Mouse (Mus musculus) heart, embryonic 13.5 days (tissue): ENCODE measurements around the gene Rhoq. TPM values are rescaled to one million over a fixed set of nuclear protein-coding genes. Genes with fewer than 3 reads are reported as not detected.
A peak's percentile ranks its signal among the peaks of the same experiment; 100 is the strongest.

Experiments used
- ATAC-seq: fragments of 200-750 bp; cut with Nextera tagmentation; 2 replicates; pipeline ENCODE4 v1.8.0; 2017; ENCODE audit warnings: moderate TSS enrichment; ENCODE audit not compliant: insufficient number of reproducible peaks, low FRiP score, low TSS enrichment; ENCODE audit errors: extremely low read depth
- H3K27ac ChIP-seq: fragments of 300-500 bp; sonication (generic); replicated peaks from 2 replicates; pipeline ENCODE4 v1.5.1; 2015; ENCODE audit warnings: moderate library complexity, mild to moderate bottlenecking, inconsistent platforms
- H3K27me3 ChIP-seq: fragments of 300-500 bp; sonication (generic); replicated peaks from 2 replicates; pipeline ENCODE4 v1.6.1; 2015; ENCODE audit warnings: mild to moderate bottlenecking, inconsistent platforms
- H3K36me3 ChIP-seq: fragments of 300-500 bp; sonication (generic); 2 replicates; pipeline ENCODE4 v1.6.1; 2015; ENCODE audit warnings: mild to moderate bottlenecking, inconsistent platforms
- H3K4me1 ChIP-seq: fragments of 300-500 bp; sonication (generic); 2 replicates; pipeline ENCODE4 v1.6.1; 2015; ENCODE audit warnings: inconsistent platforms
- H3K4me2 ChIP-seq: fragments of 300-500 bp; sonication (generic); 2 replicates; pipeline ENCODE4 v1.6.1; 2015; ENCODE audit warnings: inconsistent platforms, mild to moderate bottlenecking, moderate library complexity
- H3K4me3 ChIP-seq: fragments of 300-500 bp; sonication (generic); 2 replicates; pipeline ENCODE4 v1.5.1; 2015; ENCODE audit warnings: moderate library complexity, mild to moderate bottlenecking, inconsistent platforms
- H3K9ac ChIP-seq: fragments of 300-500 bp; sonication (generic); 2 replicates; pipeline ENCODE4 v1.6.1; 2015; ENCODE audit warnings: inconsistent platforms, mild to moderate bottlenecking, moderate library complexity
- H3K9me3 ChIP-seq: fragments of 300-500 bp; sonication (generic); 2 replicates; pipeline ENCODE4 v1.6.1; 2016; ENCODE audit warnings: inconsistent platforms
- WGBS: fragments of 180-500 bp; shearing (Covaris S2); methylation state at CpG from one replicate; pipeline ENCODE4 v1.1.7; 2015; ENCODE audit warnings: mixed read lengths; 5-methylcytosine and 5-hydroxymethylcytosine counted together
- polyA plus RNA-seq: library from polyadenylated mRNA; unstranded; fragments of >200 nt; fragmentation: Nextera tagmentation; extraction: Ambion mirVana; gene quantifications from 2 replicates; pipeline ENCODE4 v1.2.1, GENCODE M21; 2015

Rhoq gene
- polyA plus RNA-seq, 1 experiment from 2014 or later: 18.5 TPM

DNA sequence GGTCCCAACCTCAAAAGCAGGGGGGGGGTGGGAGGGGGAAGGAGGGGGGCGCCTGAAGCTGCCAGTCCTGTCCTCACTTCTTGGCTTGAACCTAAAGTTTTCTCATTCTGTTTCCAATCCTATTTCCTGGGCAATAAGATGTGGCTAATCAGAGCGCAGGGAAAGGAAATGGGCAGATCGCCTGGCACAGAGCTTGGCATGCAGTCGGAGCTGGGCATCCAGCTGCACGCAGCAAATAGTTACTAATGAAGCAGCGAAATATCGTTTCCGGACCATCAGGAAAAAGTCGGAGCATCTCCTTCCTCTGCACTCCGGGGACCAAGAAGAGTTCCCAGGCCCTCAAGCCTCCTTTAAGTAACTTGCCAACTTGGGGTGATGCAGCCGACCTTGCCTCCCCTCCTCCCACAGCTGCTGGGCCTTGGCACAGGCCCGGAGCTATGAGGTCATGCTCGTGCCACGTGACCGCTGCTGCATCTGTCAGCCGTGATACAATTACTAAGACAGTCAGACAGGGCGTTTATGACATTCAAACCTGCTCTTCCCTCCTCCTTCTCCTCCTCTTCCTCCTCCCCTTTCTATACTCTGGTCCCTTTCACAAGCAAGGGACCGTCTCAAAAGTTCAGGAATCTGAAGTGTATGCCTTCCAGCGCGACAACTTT is 25.3 kb upstream of the Rhoq start:
- Histone ChIP-seq H3K36me3 (no peaks in the 10 kb centered on the region), H3K27me3 (peaks cover 57% of the 10 kb centered on the region), H3K4me2 (peak overlapping the region; percentile 75), H3K9ac (peak overlapping the region; percentile 76), H3K9me3 (no peaks in the 10 kb centered on the region), H3K27ac (peak overlapping the region; percentile 71), H3K4me1 (peaks cover 28% of the 10 kb centered on the region), H3K4me3 (peak overlapping the region; percentile 47)
- WGBS: 4% methylated on average over 20 of the region's 20 CpGs
- peak; percentile 55; the same call in 1 of the 2 replicates for ATAC-seq

DNA sequence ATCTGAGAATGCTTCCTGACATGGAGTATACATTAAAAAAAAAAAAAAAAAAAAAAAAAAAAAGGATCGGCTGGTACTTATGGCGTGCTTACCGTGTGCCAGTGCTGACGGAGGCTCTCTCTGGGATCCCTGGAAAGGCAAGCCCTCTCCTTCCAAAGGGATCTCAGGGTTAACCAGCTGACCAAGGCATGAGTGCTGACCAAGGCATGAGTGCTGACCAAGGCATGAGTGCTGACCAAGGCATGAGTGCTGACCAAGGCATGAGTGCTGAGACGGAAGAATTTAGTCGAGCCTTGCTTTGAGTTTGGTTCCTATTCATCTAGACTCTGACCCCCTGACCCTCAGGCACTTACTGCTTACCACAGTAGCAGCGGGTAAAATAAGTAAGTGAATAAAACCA is 24.2 kb upstream of the Rhoq start:
- ATAC-seq: no peak

DNA sequence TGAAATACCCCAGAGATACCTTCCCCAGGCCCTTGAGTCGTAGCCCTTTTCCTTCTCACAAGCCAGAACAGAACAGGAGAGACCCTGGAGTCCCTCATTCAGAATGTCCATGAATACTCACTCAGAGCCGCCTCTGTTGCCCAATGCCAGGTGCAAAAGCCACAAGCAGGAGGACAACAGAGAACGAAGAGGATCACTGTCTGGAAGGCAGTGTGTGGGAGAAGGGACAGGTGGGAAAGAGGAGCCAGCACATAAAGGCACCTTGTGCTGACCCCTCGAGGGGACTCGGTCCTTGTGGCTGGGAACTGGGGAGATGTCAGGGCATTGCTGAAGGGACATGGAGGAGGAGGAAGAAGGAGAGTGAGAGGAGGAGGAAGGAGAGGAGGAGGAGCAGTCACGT is 20.8 kb upstream of the Rhoq start:
- H3K4me1 ChIP-seq: peaks cover 26% of the 10 kb centered on the region
- no peaks in the 10 kb centered on the region for H3K9me3 ChIP-seq
- H3K27ac ChIP-seq: no peak overlapping the region
- no peak overlapping the region for H3K4me2 ChIP-seq
- peaks cover 30% of the 10 kb centered on the region for H3K27me3 ChIP-seq
- 0 out of 2 replicates have a peak overlapping the region, but pooled peaks have one; percentile 24 for H3K9ac ChIP-seq
- H3K36me3 ChIP-seq: no peaks in the 10 kb centered on the region
- ATAC-seq: no peak
- no peak overlapping the region for H3K4me3 ChIP-seq
- 53% methylated on average over 6 of the region's 6 CpGs for WGBS

More for the DNA sequence above, 24.2 kb upstream of the Rhoq start:
- H3K4me3 ChIP-seq: no peak overlapping the region
- peaks cover 28% of the 10 kb centered on the region for H3K4me1 ChIP-seq
- WGBS: 61% methylated on average over 7 of the region's 7 CpGs
- no peak overlapping the region for H3K27ac ChIP-seq
- H3K4me2 ChIP-seq: no peak overlapping the region
- H3K9ac ChIP-seq: no peak overlapping the region
- H3K27me3 ChIP-seq: peaks cover 53% of the 10 kb centered on the region
- H3K36me3 ChIP-seq: no peaks in the 10 kb centered on the region
- no peaks in the 10 kb centered on the region for H3K9me3 ChIP-seq

DNA sequence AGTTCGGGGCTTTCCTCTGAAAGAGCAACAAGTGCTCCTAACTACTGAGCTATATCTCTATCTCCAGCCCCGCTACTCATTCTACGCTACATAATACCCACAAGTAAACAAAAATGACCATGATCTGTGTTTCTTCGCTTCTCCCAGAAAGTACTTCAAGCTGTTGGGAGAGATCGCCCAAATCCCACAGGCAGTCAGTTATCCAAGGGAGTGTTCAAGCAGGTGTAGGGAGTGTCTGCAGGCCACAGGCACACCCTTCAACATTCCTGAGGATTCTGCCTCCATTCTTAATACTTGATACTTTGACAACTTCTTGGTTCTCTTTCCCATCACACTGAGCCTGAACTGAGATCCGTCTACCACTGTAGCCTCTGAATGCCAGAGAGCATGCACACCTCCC is 19.7 kb upstream of the Rhoq start:
- ATAC-seq: no peak
- no peak overlapping the region for H3K4me2 ChIP-seq
- WGBS: 69% methylated on average over 6 of the region's 6 CpGs

DNA sequence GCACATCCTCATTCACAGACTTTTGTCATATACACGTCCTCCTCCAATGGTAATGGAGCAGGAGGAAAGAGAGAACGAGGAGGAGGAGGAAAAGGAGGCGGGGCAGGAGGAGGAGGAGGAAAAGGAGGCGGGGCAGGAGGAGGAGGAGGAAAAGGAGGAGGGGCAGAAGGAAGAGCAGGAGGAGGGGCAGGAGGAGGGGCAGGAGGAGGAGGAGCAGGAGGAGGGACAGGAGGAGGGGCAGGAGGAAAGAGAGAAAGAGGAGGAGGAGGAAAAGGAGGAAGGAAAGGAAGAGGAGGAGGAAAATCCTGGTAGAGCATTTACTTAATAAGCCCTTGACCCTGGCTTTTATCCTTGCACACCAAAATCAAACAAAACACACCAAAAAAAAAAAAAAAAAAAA is 16.8 kb upstream of the Rhoq start:
- H3K9me3 ChIP-seq: no peaks in the 10 kb centered on the region
- H3K4me2 ChIP-seq: no peak overlapping the region
- no peak overlapping the region for H3K27ac ChIP-seq
- peaks cover 23% of the 10 kb centered on the region for H3K27me3 ChIP-seq
- no peak overlapping the region for H3K9ac ChIP-seq
- H3K4me1 ChIP-seq: peaks cover 10% of the 10 kb centered on the region
- no peak overlapping the region for H3K4me3 ChIP-seq
- H3K36me3 ChIP-seq: no peaks in the 10 kb centered on the region
- no peak for ATAC-seq
- 50% methylated on average over 4 of the region's 4 CpGs for WGBS

More for the DNA sequence above, 19.7 kb upstream of the Rhoq start:
- H3K9me3 ChIP-seq: no peaks in the 10 kb centered on the region
- no peak overlapping the region for H3K4me3 ChIP-seq
- peaks cover 30% of the 10 kb centered on the region for H3K27me3 ChIP-seq
- no peak overlapping the region for H3K9ac ChIP-seq
- H3K36me3 ChIP-seq: no peaks in the 10 kb centered on the region
- peaks cover 17% of the 10 kb centered on the region for H3K4me1 ChIP-seq
- no peak overlapping the region for H3K27ac ChIP-seq

DNA sequence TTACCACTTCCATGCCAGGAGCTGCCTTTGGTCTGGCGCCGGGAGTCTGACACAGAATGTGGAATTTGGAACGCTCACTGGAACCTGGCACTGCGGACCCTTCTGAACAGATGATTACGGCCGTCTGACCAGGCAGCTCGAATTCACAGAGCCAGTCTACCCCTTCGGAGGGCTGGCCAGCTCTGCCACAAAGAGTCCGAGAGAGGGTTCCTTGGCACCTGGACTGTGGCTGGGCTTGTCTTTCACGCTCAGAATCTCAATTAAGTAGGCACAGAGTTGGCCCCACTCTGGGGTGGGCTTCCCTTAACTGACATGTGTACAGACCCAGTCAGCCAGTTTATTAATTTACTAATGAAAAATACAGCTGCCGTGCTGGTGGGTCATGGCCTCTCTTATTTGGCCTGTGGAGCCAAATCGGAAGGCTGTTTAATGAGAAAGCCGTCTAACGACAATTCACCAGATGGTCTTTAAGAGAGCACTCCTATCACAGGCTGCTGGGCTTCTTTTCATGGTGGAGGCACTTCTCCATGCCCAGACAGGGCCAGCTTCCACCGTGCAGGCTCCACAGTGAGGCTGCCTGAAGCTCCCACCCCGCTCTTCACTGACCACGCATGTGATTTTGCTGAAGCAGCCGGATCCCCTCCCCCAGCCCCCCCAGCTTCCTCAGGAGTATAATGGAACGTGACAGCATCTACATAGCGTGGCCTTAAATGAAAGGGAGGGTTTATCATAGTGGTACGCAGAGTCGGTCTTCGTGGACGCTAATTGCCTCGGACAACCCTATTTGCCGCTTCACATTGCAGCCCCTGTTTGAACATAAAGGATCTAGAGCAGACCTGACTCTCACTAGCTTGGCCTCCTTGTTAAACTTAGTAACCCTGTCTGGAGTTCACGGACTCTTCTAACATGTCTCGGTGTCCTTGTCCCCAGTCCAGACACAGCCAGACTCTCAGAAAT is 14.8 kb upstream of the Rhoq start, which contains the start of gene Atp6v1e2:
Gene Atp6v1e2, minus strand, starts transcription at position 58 of the 957 bp plus-strand sequence.
- no peaks in the 10 kb centered on the region for H3K36me3 ChIP-seq
- WGBS: 83% methylated on average over 28 of the region's 28 CpGs
- peaks cover 13% of the 10 kb centered on the region; the same call in 1 of the 2 replicates for H3K27me3 ChIP-seq
- no peak within 1 kb of the TSS for H3K4me2 ChIP-seq
- no peak for ATAC-seq
- no peak within 1 kb of the TSS for H3K4me3 ChIP-seq
- H3K9ac ChIP-seq: no peak within 1 kb of the TSS
- no peaks in the 10 kb centered on the region for H3K9me3 ChIP-seq
- H3K27ac ChIP-seq: no peak within 1 kb of the TSS
- H3K4me1 ChIP-seq: no peaks in the 10 kb centered on the region

DNA sequence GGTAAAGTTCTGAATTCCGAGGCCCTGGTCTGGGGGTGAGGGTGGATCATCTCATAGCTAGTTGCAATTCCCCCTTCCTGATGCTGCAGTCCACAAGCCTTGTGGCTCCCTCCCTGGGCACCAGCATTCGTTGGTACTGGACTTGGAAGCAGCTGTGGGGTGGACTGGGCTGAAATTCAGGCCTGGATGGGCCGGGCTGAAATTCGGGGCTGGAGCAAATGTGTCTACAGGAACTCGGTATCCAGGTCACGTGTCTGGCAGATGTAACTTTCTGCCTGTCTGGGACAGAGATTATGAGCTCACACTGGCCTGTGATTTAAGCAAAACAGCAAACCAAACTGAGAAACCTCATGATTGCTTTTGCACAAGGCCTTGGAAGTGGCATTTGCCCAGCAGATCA is 14.1 kb upstream of the Rhoq start:
- H3K9ac ChIP-seq: no peak overlapping the region
- 0 out of 2 replicates have a peak, but pooled peaks cover 7% of the 10 kb centered on the region for H3K27me3 ChIP-seq
- H3K9me3 ChIP-seq: no peaks in the 10 kb centered on the region
- ATAC-seq: no peak
- WGBS: 57% methylated on average over 6 of the region's 6 CpGs
- H3K4me3 ChIP-seq: no peak overlapping the region
- no peaks in the 10 kb centered on the region for H3K4me1 ChIP-seq
- H3K27ac ChIP-seq: no peak overlapping the region
- no peaks in the 10 kb centered on the region for H3K36me3 ChIP-seq
- H3K4me2 ChIP-seq: no peak overlapping the region

DNA sequence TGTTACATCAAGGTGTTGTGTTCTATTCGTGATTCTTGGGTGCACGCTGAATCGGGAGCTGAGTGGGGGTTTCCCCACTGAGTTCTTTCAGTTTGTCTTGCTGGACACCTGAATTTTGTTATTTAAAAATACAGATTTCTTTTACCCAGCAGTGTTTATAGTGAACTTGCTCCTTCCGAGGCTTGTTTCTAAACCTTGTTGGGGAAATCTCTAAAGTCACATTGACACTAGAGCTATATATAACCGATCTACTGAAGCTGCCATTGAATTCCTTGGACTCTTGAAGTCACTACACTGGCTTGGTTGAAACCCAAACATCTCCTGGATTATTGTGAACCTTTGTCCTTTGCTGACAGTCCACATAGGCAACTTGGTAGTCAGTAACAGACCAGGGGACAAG is 5.6 kb upstream of the Rhoq start:
- Histone ChIP-seq H3K27me3 (no peaks in the 10 kb centered on the region), H3K27ac (peak overlapping the region; percentile 74), H3K4me2 (peak overlapping the region; percentile 39), H3K4me1 (peaks cover 49% of the 10 kb centered on the region), H3K36me3 (no peaks in the 10 kb centered on the region), H3K9me3 (no peaks in the 10 kb centered on the region; the same call in none of the 2 replicates), H3K9ac (no peak overlapping the region), H3K4me3 (no peak overlapping the region)
- WGBS: 74% methylated on average over 5 of the region's 5 CpGs
- no peak for ATAC-seq

DNA sequence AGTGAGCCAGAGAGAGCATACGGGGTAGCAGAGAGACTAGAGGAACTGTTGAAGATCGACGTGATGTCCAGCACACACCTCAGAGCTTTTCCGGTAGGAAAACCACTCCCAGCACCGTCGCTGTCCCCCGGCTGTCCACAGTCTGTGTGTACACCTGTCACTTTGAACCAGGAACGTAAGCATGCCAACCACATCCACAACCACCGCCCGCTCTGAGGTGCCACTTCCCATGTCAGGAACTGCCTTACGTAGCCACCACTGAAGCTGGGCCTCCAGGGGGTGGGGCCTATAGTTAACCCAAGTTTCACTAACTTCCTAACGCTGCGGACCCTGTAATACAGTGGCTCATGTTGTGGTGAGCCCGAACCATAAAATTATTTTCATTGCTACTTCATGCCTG is 4.9 kb upstream of the Rhoq start:
- 62% methylated on average over 14 of the region's 14 CpGs for WGBS
- H3K36me3 ChIP-seq: no peaks in the 10 kb centered on the region
- peak overlapping the region; percentile 39 for H3K4me2 ChIP-seq
- H3K27ac ChIP-seq: peak overlapping the region; percentile 74
- ATAC-seq: no peak
- H3K27me3 ChIP-seq: no peaks in the 10 kb centered on the region
- H3K4me1 ChIP-seq: peaks cover 49% of the 10 kb centered on the region
- peak overlapping the region; percentile 19; the same call in 1 of the 2 replicates for H3K4me3 ChIP-seq
- H3K9ac ChIP-seq: peak overlapping the region; percentile 34; the same call in 1 of the 2 replicates
- no peaks in the 10 kb centered on the region; the same call in none of the 2 replicates for H3K9me3 ChIP-seq

DNA sequence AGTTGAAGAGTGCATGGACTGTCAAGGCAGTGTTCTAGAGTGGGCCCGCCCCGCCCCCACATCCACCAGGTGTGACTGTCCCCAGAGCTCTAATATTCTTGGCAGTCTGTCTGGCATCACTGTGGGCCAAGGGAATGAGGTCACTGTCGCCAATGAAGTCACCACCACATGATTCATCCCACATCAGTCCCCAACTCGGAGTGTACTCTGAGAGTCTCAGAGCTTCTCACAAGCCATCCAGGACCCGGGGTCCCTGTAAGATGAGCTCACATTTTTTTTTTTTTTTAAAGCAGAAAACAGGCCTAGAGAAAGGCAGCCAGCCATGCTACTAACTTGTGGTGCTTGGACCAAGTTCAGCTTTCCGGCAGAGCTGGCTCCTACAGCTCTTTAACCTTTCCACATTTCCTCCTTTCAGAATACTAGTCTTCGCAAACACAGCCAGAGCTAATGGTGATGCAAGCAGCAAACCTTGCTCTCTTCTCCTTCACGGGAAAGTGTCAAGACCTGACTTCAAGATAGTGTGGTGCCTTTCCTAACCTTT is 1.5 kb upstream of the Rhoq start:
- WGBS: 52% methylated on average over 8 of the region's 8 CpGs
- H3K27ac ChIP-seq: peak overlapping the region; percentile 98
- H3K4me2 ChIP-seq: peak overlapping the region; percentile 89
- ATAC-seq: no peak
- peak overlapping the region; percentile 99; the same call in 1 of the 2 replicates for H3K9ac ChIP-seq
- H3K9me3 ChIP-seq: no peaks in the 10 kb centered on the region; the same call in 1 of the 2 replicates
- peak overlapping the region; percentile 95 for H3K4me3 ChIP-seq
- peaks cover 4% of the 10 kb centered on the region for H3K36me3 ChIP-seq
- H3K4me1 ChIP-seq: peaks cover 69% of the 10 kb centered on the region
- H3K27me3 ChIP-seq: no peaks in the 10 kb centered on the region

DNA sequence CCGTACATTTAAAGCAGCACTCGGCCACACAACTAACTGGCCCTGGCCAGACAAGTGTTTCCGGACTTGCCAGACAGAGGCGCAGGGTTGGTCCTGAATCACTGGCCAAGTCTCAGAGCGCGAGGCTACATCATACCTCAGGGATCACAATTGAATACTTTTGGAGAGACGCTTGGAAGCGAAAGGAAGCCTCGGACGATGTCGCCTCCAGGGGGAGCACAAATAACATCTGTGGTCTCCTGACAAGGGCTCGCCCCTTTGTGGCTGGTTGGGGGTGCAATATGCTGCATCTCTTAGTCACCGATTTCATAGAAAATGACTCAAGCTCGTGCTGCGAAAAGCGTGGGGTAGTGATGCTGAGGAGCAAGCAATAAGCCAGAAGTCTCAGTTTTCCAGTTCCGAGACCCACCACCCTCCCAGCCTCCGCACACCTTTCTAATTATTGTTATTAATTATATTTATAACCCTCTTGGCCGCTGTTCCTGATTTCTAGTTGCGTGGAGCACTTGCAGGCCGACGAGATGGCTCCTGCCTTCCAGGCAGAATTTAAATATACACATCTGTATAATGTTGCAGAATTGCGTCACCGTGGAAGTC is 487 bp upstream of the Rhoq start:
- H3K36me3 ChIP-seq: peaks cover 14% of the 10 kb centered on the region
- H3K9me3 ChIP-seq: no peaks in the 10 kb centered on the region
- peak overlapping the region; percentile 99 for H3K9ac ChIP-seq
- H3K27me3 ChIP-seq: no peaks in the 10 kb centered on the region
- no peak for ATAC-seq
- peaks cover 77% of the 10 kb centered on the region for H3K4me1 ChIP-seq
- H3K4me2 ChIP-seq: peak overlapping the region; percentile 89
- peak overlapping the region; percentile 98 for H3K27ac ChIP-seq
- peak overlapping the region; percentile 95 for H3K4me3 ChIP-seq
- WGBS: under 1% methylated on average over 24 of the region's 24 CpGs
